Mouse (Mus musculus): ENCODE data around the gene Wapl.

GRCm38 (mm10) chr14:34768373-34768772 lies 94.6 kb downstream of the Wapl start:
- no peak for TF ChIP-seq POLR2A (IDR thresholded peaks at IDR 0.05; ENCODE audit: low read depth, low read length)
- TF ChIP-seq CTCF (conservative IDR thresholded peaks at IDR 0.05; ENCODE audit: insufficient read depth, insufficient read length, low read depth, low read length), result no peak

Data from kidney, adult 2 months (tissue).